Mouse (Mus musculus): ENCODE results near the gene Mprip.

GRCm38 (mm10) chr11:59809071-59809669 lies 148.1 kb downstream of the Mprip start:
- TF ChIP-seq CTCF (IDR thresholded peaks at IDR 0.05; ENCODE audit: low read depth), result no peak
- no peak for TF ChIP-seq EP300 (optimal IDR thresholded peaks at IDR 0.05)

Data from stomach, postnatal 0 days (tissue).